Mouse (Mus musculus): ENCODE data around the gene Farp1.

GRCm38 (mm10) chr14:121080739-121081138 is 45.7 kb downstream of the Farp1 start:
- no peak for TF ChIP-seq POLR2A (IDR thresholded peaks at IDR 0.05; ENCODE audit: low read depth, low read length)
- TF ChIP-seq CTCF (conservative IDR thresholded peaks at IDR 0.05; ENCODE audit: insufficient read depth, insufficient read length, low read depth, low read length) = no peak
